Mouse (Mus musculus) hindbrain, postnatal 0 days (tissue): ENCODE data around the gene Adamts4. TPM values are rescaled to one million over a fixed set of nuclear protein-coding genes. Genes with fewer than 3 reads are reported as not detected.
A peak's percentile ranks its signal among the peaks of the same experiment; 100 is the strongest.

Experiments
- ATAC-seq: fragments of 200-750 bp; cut with Nextera tagmentation; 2 replicates; pipeline ENCODE4 v1.8.0; 2017; ENCODE audit warnings: mild to moderate bottlenecking, moderate TSS enrichment, moderate library complexity
- DNase-seq: peaks from one replicate; pipeline ENCODE4 v3.0.0-alpha.2; 2015; ENCODE audit warnings: low spot score
- H3K27ac ChIP-seq: fragments of 300-500 bp; sonication (generic); 2 replicates; pipeline ENCODE4 v1.5.1; 2014; ENCODE audit warnings: mild to moderate bottlenecking
- H3K27me3 ChIP-seq: fragments of 300-500 bp; sonication (generic); 2 replicates; pipeline ENCODE4 v1.6.1; 2014; ENCODE audit warnings: low read length, mixed read lengths; ENCODE audit not compliant: insufficient read depth
- H3K36me3 ChIP-seq: fragments of 300-500 bp; sonication (generic); 2 replicates; pipeline ENCODE4 v1.6.1; 2014; ENCODE audit warnings: low read length, mixed read lengths; ENCODE audit not compliant: insufficient read depth
- H3K4me1 ChIP-seq: fragments of 300-500 bp; sonication (generic); 2 replicates; pipeline ENCODE4 v1.6.1; 2014; ENCODE audit warnings: antibody characterized with exemption, low read length, mixed read lengths; ENCODE audit not compliant: insufficient read depth
- H3K4me2 ChIP-seq: fragments of 300-500 bp; sonication (generic); 2 replicates; pipeline ENCODE4 v1.6.1; 2014; ENCODE audit warnings: low read depth, mild to moderate bottlenecking, low read length, moderate library complexity, mixed read lengths
- H3K4me3 ChIP-seq: fragments of 300-500 bp; sonication (generic); 2 replicates; pipeline ENCODE4 v1.5.1; 2014; ENCODE audit warnings: low read length
- H3K9ac ChIP-seq: fragments of 300-500 bp; sonication (generic); replicated peaks from 2 replicates; pipeline ENCODE4 v1.6.1; 2014; ENCODE audit warnings: mild to moderate bottlenecking, low read length, moderate library complexity, mixed read lengths
- H3K9me3 ChIP-seq: fragments of 300-500 bp; sonication (generic); 2 replicates; pipeline ENCODE4 v1.6.1; 2016; ENCODE audit warnings: low read length, mixed read lengths
- CTCF ChIP-seq: IDR thresholded peaks from 2 replicates; pipeline ENCODE4 v1.5.1; 2016; ENCODE audit warnings: antibody characterized with exemption, control low read depth, low read depth
- WGBS: fragments of 180-500 bp; shearing (Covaris S2); extraction: QIAGEN DNeasy Blood & Tissue Kit; methylation state at CpG from one replicate; pipeline ENCODE4 v1.1.7; 2014; 5-methylcytosine and 5-hydroxymethylcytosine counted together
- polyA plus RNA-seq: library from polyadenylated mRNA; unstranded; fragments of >200 nt; fragmentation: Nextera tagmentation; extraction: Ambion mirVana; gene quantifications from 2 replicates; pipeline ENCODE4 v1.2.1, GENCODE M21; 2015
- total RNA-seq: library from RNA; depleted of rRNA; stranded (reverse); fragments of >200 nt; gene quantifications from 2 replicates; pipeline ENCODE4 v1.2.3, GENCODE M21; 2014

Gene Adamts4
- total and polyA plus RNA-seq, 2 experiments from 2014 or later = 4.4 to 7.4 TPM

GRCm38 (mm10) chr1:171260316-171260715 lies 10.1 kb downstream of the Adamts4 start:
- ATAC-seq = no peak
- TF ChIP-seq CTCF = no peak
- H3K9me3 ChIP-seq = no peaks in the 10 kb centered on the region
- no peaks in the 10 kb centered on the region for H3K27me3 ChIP-seq
- no peak overlapping the region for H3K27ac ChIP-seq
- peaks cover 6% of the 10 kb centered on the region; the same call in 1 of the 2 replicates for H3K4me1 ChIP-seq
- no peak overlapping the region for H3K9ac ChIP-seq
- no peak overlapping the region for H3K4me3 ChIP-seq
- WGBS = 87% methylated on average over 3 of the region's 3 CpGs
- H3K36me3 ChIP-seq = no peaks in the 10 kb centered on the region
- no peak overlapping the region for H3K4me2 ChIP-seq
- DNase-seq = no peak

- Histone ChIP-seq H3K27ac (peak overlapping the region; percentile 82), H3K4me1 (peaks cover 6% of the 10 kb centered on the region; the same call in 1 of the 2 replicates), H3K36me3 (no peaks in the 10 kb centered on the region), H3K4me2 (peak overlapping the region; percentile 61), H3K4me3 (peak overlapping the region; percentile 30), H3K9me3 (no peaks in the 10 kb centered on the region), H3K27me3 (no peaks in the 10 kb centered on the region), H3K9ac (peak overlapping the region; percentile 41)
- WGBS = under 1% methylated on average over 8 of the region's 8 CpGs
- ATAC-seq (peak; percentile 82), DNase-seq (peak; percentile 85)
- no peak for TF ChIP-seq CTCF
Observed at GRCm38 (mm10) chr1:171262594-171263130, 12.4 kb downstream of the Adamts4 start.

- H3K4me1 ChIP-seq = peaks cover 6% of the 10 kb centered on the region; the same call in 1 of the 2 replicates
- peak overlapping the region; percentile 61 for H3K4me2 ChIP-seq
- DNase-seq (peak; percentile 89), ATAC-seq (peak; percentile 97)
- peak overlapping the region; percentile 82 for H3K27ac ChIP-seq
- TF ChIP-seq CTCF = no peak
- H3K4me3 ChIP-seq = peak overlapping the region; percentile 30; the same call in 1 of the 2 replicates
- no peaks in the 10 kb centered on the region for H3K27me3 ChIP-seq
- WGBS = 4% methylated on average over 2 of the region's 2 CpGs
- H3K9ac ChIP-seq = no peak overlapping the region
- H3K9me3 ChIP-seq = no peaks in the 10 kb centered on the region
- no peaks in the 10 kb centered on the region for H3K36me3 ChIP-seq
Observed at GRCm38 (mm10) chr1:171263185-171263611, 13.0 kb downstream of the Adamts4 start.

GRCm38 (mm10) chr1:171263666-171264461 lies 13.6 kb downstream of the Adamts4 start:
- no peak; the same call in 1 of the 2 replicates for TF ChIP-seq CTCF
- ATAC-seq (no peak), DNase-seq (no peak)
- 71% methylated on average over 3 of the region's 3 CpGs for WGBS
- Histone ChIP-seq H3K9ac (no peak overlapping the region), H3K9me3 (no peaks in the 10 kb centered on the region), H3K4me1 (peaks cover 6% of the 10 kb centered on the region; the same call in 1 of the 2 replicates), H3K27me3 (no peaks in the 10 kb centered on the region), H3K4me3 (no peak overlapping the region), H3K27ac (peak overlapping the region; percentile 63), H3K36me3 (no peaks in the 10 kb centered on the region), H3K4me2 (peak overlapping the region; percentile 61)

GRCm38 (mm10) chr1:171265971-171266744 lies 15.9 kb downstream of the Adamts4 start:
- no peak overlapping the region for H3K9ac ChIP-seq
- no peak overlapping the region for H3K4me2 ChIP-seq
- H3K9me3 ChIP-seq = no peaks in the 10 kb centered on the region
- WGBS = 68% methylated on average over 4 of the region's 4 CpGs
- H3K36me3 ChIP-seq = no peaks in the 10 kb centered on the region
- no peak for ATAC-seq
- H3K27ac ChIP-seq = no peak overlapping the region
- peaks cover 10% of the 10 kb centered on the region; the same call in 1 of the 2 replicates for H3K4me1 ChIP-seq
- H3K27me3 ChIP-seq = no peaks in the 10 kb centered on the region
- H3K4me3 ChIP-seq = no peak overlapping the region
- no peak for DNase-seq
- no peak for TF ChIP-seq CTCF

GRCm38 (mm10) chr1:171268341-171268740 lies 18.1 kb downstream of the Adamts4 start:
- Histone ChIP-seq H3K4me2 (no peak overlapping the region), H3K36me3 (peaks cover 8% of the 10 kb centered on the region; the same call in 1 of the 2 replicates), H3K9me3 (no peaks in the 10 kb centered on the region), H3K27me3 (no peaks in the 10 kb centered on the region), H3K9ac (no peak overlapping the region), H3K27ac (no peak overlapping the region), H3K4me3 (no peak overlapping the region), H3K4me1 (0 out of 2 replicates have a peak, but pooled peaks cover 5% of the 10 kb centered on the region)
- WGBS = 61% methylated on average over 1 of the region's 1 CpGs
- no peak for TF ChIP-seq CTCF
- ATAC-seq (no peak), DNase-seq (no peak)
